Mouse (Mus musculus) hindbrain, postnatal 0 days (tissue): Measurements from ENCODE around the gene Kcnk7. TPM values are rescaled to one million over a fixed set of nuclear protein-coding genes. Genes with fewer than 3 reads are reported as not detected.

Experiments
- ATAC-seq: fragments of 200-750 bp; cut with Nextera tagmentation; 2 replicates; pipeline ENCODE4 v1.8.0; 2017; ENCODE audit warnings: mild to moderate bottlenecking, moderate TSS enrichment, moderate library complexity
- DNase-seq: peaks from one replicate; pipeline ENCODE4 v3.0.0-alpha.2; 2015; ENCODE audit warnings: low spot score
- H3K27ac ChIP-seq: fragments of 300-500 bp; sonication (generic); 2 replicates; pipeline ENCODE4 v1.5.1; 2014; ENCODE audit warnings: mild to moderate bottlenecking
- H3K27me3 ChIP-seq: fragments of 300-500 bp; sonication (generic); 2 replicates; pipeline ENCODE4 v1.6.1; 2014; ENCODE audit warnings: low read length, mixed read lengths; ENCODE audit not compliant: insufficient read depth
- H3K36me3 ChIP-seq: fragments of 300-500 bp; sonication (generic); 2 replicates; pipeline ENCODE4 v1.6.1; 2014; ENCODE audit warnings: low read length, mixed read lengths; ENCODE audit not compliant: insufficient read depth
- H3K4me1 ChIP-seq: fragments of 300-500 bp; sonication (generic); 2 replicates; pipeline ENCODE4 v1.6.1; 2014; ENCODE audit warnings: antibody characterized with exemption, low read length, mixed read lengths; ENCODE audit not compliant: insufficient read depth
- H3K4me2 ChIP-seq: fragments of 300-500 bp; sonication (generic); 2 replicates; pipeline ENCODE4 v1.6.1; 2014; ENCODE audit warnings: low read depth, mild to moderate bottlenecking, low read length, moderate library complexity, mixed read lengths
- H3K4me3 ChIP-seq: fragments of 300-500 bp; sonication (generic); 2 replicates; pipeline ENCODE4 v1.5.1; 2014; ENCODE audit warnings: low read length
- H3K9ac ChIP-seq: fragments of 300-500 bp; sonication (generic); replicated peaks from 2 replicates; pipeline ENCODE4 v1.6.1; 2014; ENCODE audit warnings: mild to moderate bottlenecking, low read length, moderate library complexity, mixed read lengths
- H3K9me3 ChIP-seq: fragments of 300-500 bp; sonication (generic); 2 replicates; pipeline ENCODE4 v1.6.1; 2016; ENCODE audit warnings: low read length, mixed read lengths
- CTCF ChIP-seq: IDR thresholded peaks from 2 replicates; pipeline ENCODE4 v1.5.1; 2016; ENCODE audit warnings: antibody characterized with exemption, control low read depth, low read depth
- WGBS: fragments of 180-500 bp; shearing (Covaris S2); extraction: QIAGEN DNeasy Blood & Tissue Kit; methylation state at CpG from one replicate; pipeline ENCODE4 v1.1.7; 2014; 5-methylcytosine and 5-hydroxymethylcytosine counted together
- polyA plus RNA-seq: library from polyadenylated mRNA; unstranded; fragments of >200 nt; fragmentation: Nextera tagmentation; extraction: Ambion mirVana; gene quantifications from 2 replicates; pipeline ENCODE4 v1.2.1, GENCODE M21; 2015
- total RNA-seq: library from RNA; depleted of rRNA; stranded (reverse); fragments of >200 nt; gene quantifications from 2 replicates; pipeline ENCODE4 v1.2.3, GENCODE M21; 2014

The Kcnk7 gene
- total and polyA plus RNA-seq, 2 experiments from 2014 or later = 0.19 TPM; not detected in 1

- H3K36me3 ChIP-seq = peaks cover 27% of the 10 kb centered on the region
Observed at GRCm38 (mm10) chr19:5723934-5724548, 19.9 kb downstream of the Kcnk7 start.

GRCm38 (mm10) chr19:5724549-5724941, 20.4 kb downstream of the Kcnk7 start:
- no peaks in the 10 kb centered on the region for H3K27me3 ChIP-seq
- 83% methylated on average over 7 of the region's 7 CpGs for WGBS
- peak overlapping the region; percentile 96; the same call in 1 of the 2 replicates for H3K4me2 ChIP-seq
- peaks cover 22% of the 10 kb centered on the region for H3K36me3 ChIP-seq
- no peak overlapping the region for H3K27ac ChIP-seq
- peaks cover 20% of the 10 kb centered on the region for H3K4me1 ChIP-seq
- no peak overlapping the region for H3K9ac ChIP-seq
- no peaks in the 10 kb centered on the region for H3K9me3 ChIP-seq
- H3K4me3 ChIP-seq = no peak overlapping the region
- no peak for TF ChIP-seq CTCF
- DNase-seq (no peak), ATAC-seq (no peak)

More at GRCm38 (mm10) chr19:5723934-5724548, 19.9 kb downstream of the Kcnk7 start:
- Histone ChIP-seq H3K27me3 (no peaks in the 10 kb centered on the region), H3K4me2 (0 out of 2 replicates have a peak overlapping the region, but pooled peaks have one; percentile 96), H3K9ac (no peak overlapping the region), H3K9me3 (no peaks in the 10 kb centered on the region), H3K4me1 (peaks cover 20% of the 10 kb centered on the region), H3K4me3 (no peak overlapping the region), H3K27ac (no peak overlapping the region)
- 74% methylated on average over 4 of the region's 4 CpGs for WGBS
- ATAC-seq = no peak
- TF ChIP-seq CTCF = no peak
- DNase-seq = no peak

GRCm38 (mm10) chr19:5725029-5725707, 21.0 kb downstream of the Kcnk7 start:
- Histone ChIP-seq H3K36me3 (peaks cover 16% of the 10 kb centered on the region), H3K4me2 (peak overlapping the region; percentile 96), H3K4me1 (peaks cover 24% of the 10 kb centered on the region), H3K27me3 (no peaks in the 10 kb centered on the region), H3K4me3 (no peak overlapping the region), H3K27ac (no peak overlapping the region), H3K9me3 (no peaks in the 10 kb centered on the region), H3K9ac (peak overlapping the region; percentile 42; the same call in 1 of the 2 replicates)
- ATAC-seq (no peak), DNase-seq (no peak)
- WGBS = 73% methylated on average over 12 of the region's 12 CpGs
- TF ChIP-seq CTCF = no peak

- H3K9ac ChIP-seq = peak within 1 kb of the TSS; percentile 42
- H3K9me3 ChIP-seq = no peaks in the 10 kb centered on the region
- H3K4me1 ChIP-seq = peaks cover 32% of the 10 kb centered on the region
- TF ChIP-seq CTCF = no peak
- H3K4me3 ChIP-seq = peak within 1 kb of the TSS; percentile 97
- peak within 1 kb of the TSS; percentile 36; the same call in 1 of the 2 replicates for H3K27ac ChIP-seq
- 14% methylated on average over 49 of the region's 49 CpGs for WGBS
- ATAC-seq (no peak), DNase-seq (peak; percentile 52)
- peak within 1 kb of the TSS; percentile 96 for H3K4me2 ChIP-seq
- peaks cover 8% of the 10 kb centered on the region for H3K36me3 ChIP-seq
- no peaks in the 10 kb centered on the region for H3K27me3 ChIP-seq
Observed at GRCm38 (mm10) chr19:5725767-5726515, 21.8 kb downstream of the Kcnk7 start, which contains the start of gene Ehbp1l1. TSS of gene Ehbp1l1 (minus strand) at chr19:5726317.

- H3K27ac ChIP-seq = peak overlapping the region; percentile 36; the same call in 1 of the 2 replicates
Observed at GRCm38 (mm10) chr19:5726961-5727578, 22.9 kb downstream of the Kcnk7 start.

GRCm38 (mm10) chr19:5727701-5728100, 23.5 kb downstream of the Kcnk7 start:
- Histone ChIP-seq H3K9me3 (no peaks in the 10 kb centered on the region), H3K4me2 (peak overlapping the region; percentile 96), H3K36me3 (no peaks in the 10 kb centered on the region), H3K4me3 (peak overlapping the region; percentile 97), H3K4me1 (peaks cover 37% of the 10 kb centered on the region), H3K9ac (peak overlapping the region; percentile 98), H3K27me3 (no peaks in the 10 kb centered on the region), H3K27ac (peak overlapping the region; percentile 96)
- ATAC-seq (peak; percentile 30), DNase-seq (peak; percentile 93)
- WGBS = 3% methylated on average over 14 of the region's 14 CpGs
- TF ChIP-seq CTCF = peak; percentile 99

More at GRCm38 (mm10) chr19:5726961-5727578, 22.9 kb downstream of the Kcnk7 start:
- ATAC-seq (no peak), DNase-seq (no peak)
- Histone ChIP-seq H3K4me2 (peak overlapping the region; percentile 96), H3K27me3 (no peaks in the 10 kb centered on the region), H3K9me3 (no peaks in the 10 kb centered on the region), H3K36me3 (no peaks in the 10 kb centered on the region), H3K4me3 (peak overlapping the region; percentile 97), H3K4me1 (peaks cover 37% of the 10 kb centered on the region), H3K9ac (0 out of 2 replicates have a peak overlapping the region, but pooled peaks have one; percentile 22)
- 79% methylated on average over 15 of the region's 15 CpGs for WGBS
- TF ChIP-seq CTCF = no peak
